Mouse (Mus musculus): ENCODE measurements at regions not wholly inside any gene's neighbourhood (a gene's known extent, or its start where the extent isn't known, plus 50 kb on each side); places are given as distances from the start of the nearest gene placed in this dataset.

GRCm38 (mm10) chrX:107577501-107577900 lies 90.3 kb upstream of the Tbx22 start:
- H3K27me3 ChIP-seq (ENCODE audit: insufficient read depth, low read length), result no peaks in the 10 kb centered on the region
- ATAC-seq (no peak), DNase-seq (no peak)
- no peak overlapping the region for H3K4me3 ChIP-seq (ENCODE audit: low read depth, low read length)
- H3K4me1 ChIP-seq (ENCODE audit: insufficient read depth), result no peaks in the 10 kb centered on the region
- TF ChIP-seq CTCF (IDR thresholded peaks at IDR 0.05; ENCODE audit: low read depth), result peak; percentile 45
- no peak overlapping the region for H3K27ac ChIP-seq (ENCODE audit: low read depth, low read length)
- no peak overlapping the region for H3K9ac ChIP-seq
- no peaks in the 10 kb centered on the region for H3K9me3 ChIP-seq (ENCODE audit: low read length)
- H3K4me2 ChIP-seq (ENCODE audit: low read depth), result no peak overlapping the region
- 24% methylated on average over 5 of the region's 5 CpGs for WGBS
- H3K36me3 ChIP-seq (ENCODE audit: insufficient read depth), result no peaks in the 10 kb centered on the region

All from forebrain, postnatal 0 days (tissue).